Mouse (Mus musculus) olfactory bulb, adult 2 months (tissue): ENCODE results near the gene Tmem198.

ENCODE experiments used
- CTCF ChIP-seq: fragments of 200-500 bp; IDR thresholded peaks from 2 replicates; pipeline ENCODE4 v1.5.1; 2012; ENCODE audit warnings: low read depth, mild to moderate bottlenecking, low read length, moderate library complexity; ENCODE audit not compliant: insufficient read depth
- POLR2A ChIP-seq: fragments of 200-500 bp; IDR thresholded peaks from 2 replicates; pipeline ENCODE4 v1.6.1; 2012; ENCODE audit warnings: mild to moderate bottlenecking, low read depth, low read length, moderate library complexity; ENCODE audit not compliant: insufficient read depth

GRCm38 (mm10) chr1:75449377-75450135 is 29.8 kb upstream of the Tmem198 start:
- TF ChIP-seq CTCF (no peak), POLR2A (no peak)
